Mouse (Mus musculus) heart, postnatal 14 days (tissue): Measurements from ENCODE around the gene Nr2e1. TPM values are rescaled to one million over a fixed set of nuclear protein-coding genes. Genes with fewer than 3 reads are reported as not detected.

ENCODE experiments used
- DNase-seq, 2 experiments: peaks; one replicate each; pipeline ENCODE4 v3.0.0; 2021 to 2022
- intact Hi-C: fragments of 180-260 bp; cut with DNase I; formaldehyde crosslinking; loops from one replicate; pipeline ENCODE4 v1.15.1; 2025
- total RNA-seq, 2 experiments: library from RNA; stranded (reverse); gene quantifications; 2 replicates each; pipeline ENCODE4 v1.2.3; 2021

The Nr2e1 gene
- total RNA-seq, 2 experiments from 2014 or later: not detected

GRCm38 (mm10) chr10:42590261-42591184 lies 7.1 kb upstream of the Nr2e1 start:
- intact Hi-C loops: no loop called here
- DNase-seq: no peak

GRCm38 (mm10) chr10:42589505-42589904 lies 6.1 kb upstream of the Nr2e1 start:
- intact Hi-C loops: no loop called here
- no peak for DNase-seq

GRCm38 (mm10) chr10:42587961-42588750 lies 4.7 kb upstream of the Nr2e1 start:
- no peak for DNase-seq
- intact Hi-C loops: no loop called here

- intact Hi-C loops: no loop called here
Measured at GRCm38 (mm10) chr10:42585596-42586305, 2.3 kb upstream of the Nr2e1 start.

GRCm38 (mm10) chr10:42585156-42585555 lies 1.7 kb upstream of the Nr2e1 start:
- intact Hi-C loops: no loop called here
- DNase-seq: no peak

More at GRCm38 (mm10) chr10:42585596-42586305, 2.3 kb upstream of the Nr2e1 start:
- no peak for DNase-seq

GRCm38 (mm10) chr10:42584436-42584983 lies 1.1 kb upstream of the Nr2e1 start:
- intact Hi-C loops: loop anchor here (5.0 kb wide), 1 partner anchor 48 kb away; no protein-coding TSS in a partner anchor
- DNase-seq: no peak

GRCm38 (mm10) chr10:42583902-42584435 lies 537 bp upstream of the Nr2e1 start:
- intact Hi-C loops: loop anchor here (5.0 kb wide), 1 partner anchor 48 kb away; no protein-coding TSS in a partner anchor
- DNase-seq: no peak

GRCm38 (mm10) chr10:42582566-42583110 lies 794 bp downstream of the Nr2e1 start:
- intact Hi-C loops: loop anchor here (5.0 kb wide), 1 partner anchor 50 kb away; no protein-coding TSS in a partner anchor
- no peak for DNase-seq

GRCm38 (mm10) chr10:42581694-42582565 lies 1.5 kb downstream of the Nr2e1 start:
- DNase-seq: no peak
- intact Hi-C loops: loop anchor here (5.0 kb wide), 1 partner anchor 50 kb away; no protein-coding TSS in a partner anchor

- intact Hi-C loops: loop anchor here (5.0 kb wide), 1 partner anchor 51 kb away; no protein-coding TSS in a partner anchor
- no peak for DNase-seq
Measured at GRCm38 (mm10) chr10:42580951-42581277, 2.5 kb downstream of the Nr2e1 start.

- no peak for DNase-seq
- intact Hi-C loops: loop anchor here (5.0 kb wide), 1 partner anchor 52 kb away; no protein-coding TSS in a partner anchor
Measured at GRCm38 (mm10) chr10:42580131-42580950, 3.1 kb downstream of the Nr2e1 start.

GRCm38 (mm10) chr10:42579475-42580130 lies 3.8 kb downstream of the Nr2e1 start:
- intact Hi-C loops: loop anchor here (5.0 kb wide), 2 partner anchors 53 to 67 kb away; no protein-coding TSS in a partner anchor
- DNase-seq: no peak

- intact Hi-C loops: loop anchor here (5.0 kb wide), 1 partner anchor 67 kb away; no protein-coding TSS in a partner anchor
- no peak for DNase-seq
Measured at GRCm38 (mm10) chr10:42578698-42579474, 4.5 kb downstream of the Nr2e1 start.

GRCm38 (mm10) chr10:42578281-42578675 lies 5.2 kb downstream of the Nr2e1 start:
- DNase-seq: no peak
- intact Hi-C loops: loop anchor here (5.0 kb wide), 1 partner anchor 66 kb away; no protein-coding TSS in a partner anchor

GRCm38 (mm10) chr10:42577525-42578280 lies 5.7 kb downstream of the Nr2e1 start:
- intact Hi-C loops: loop anchor here (5.0 kb wide), 1 partner anchor 65 kb away; no protein-coding TSS in a partner anchor
- DNase-seq: no peak
